Mouse (Mus musculus) MN1 (cell line): Measurements from ENCODE around the gene Kxd1.

Experiments
- DNase-seq: peaks from one replicate; pipeline ENCODE4 v3.0.0-alpha.2; 2016; ENCODE audit warnings: low spot score

Kxd1 gene

DNA sequence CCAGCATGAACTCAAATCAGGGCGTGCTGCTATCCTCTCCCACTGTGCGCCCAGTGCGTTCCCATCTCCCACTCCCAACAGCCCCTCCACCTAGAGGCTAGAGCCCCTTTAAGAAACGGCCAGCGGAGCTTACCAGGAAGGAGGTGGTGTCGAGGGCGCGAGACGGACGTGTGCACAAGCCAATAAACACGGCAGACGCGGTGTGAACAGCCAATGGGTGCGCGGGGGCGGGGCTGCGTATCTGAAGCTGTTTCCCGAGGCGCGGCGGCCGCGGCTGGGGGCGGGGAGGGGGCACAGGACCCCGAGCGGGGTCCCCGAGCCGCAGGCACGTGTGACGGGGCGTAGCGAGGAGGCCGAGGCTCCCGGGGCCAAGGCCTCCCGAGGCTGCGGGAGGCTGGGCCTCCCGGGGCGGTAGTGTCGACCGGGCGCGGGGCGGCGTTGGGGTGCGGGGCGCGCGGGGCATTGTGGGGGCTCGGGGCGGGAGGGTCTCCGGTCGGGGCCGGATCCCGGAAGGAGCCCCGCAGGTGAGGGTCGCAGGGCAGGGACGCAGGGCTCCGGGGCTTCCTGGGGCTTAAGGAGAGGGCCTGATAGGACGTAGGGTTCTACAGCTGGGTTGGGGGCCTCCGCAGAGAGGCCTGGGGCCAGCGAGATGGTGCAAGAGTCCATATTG lies at the start of gene Kxd1, which contains the start of gene Fkbp8:
TSS of gene Kxd1 (minus strand) at position 445 of the 670 bp plus-strand sequence.
TSS of gene Fkbp8 (plus strand) at position 213 of the 670 bp plus-strand sequence.
- DNase-seq = peak; percentile 97

DNA sequence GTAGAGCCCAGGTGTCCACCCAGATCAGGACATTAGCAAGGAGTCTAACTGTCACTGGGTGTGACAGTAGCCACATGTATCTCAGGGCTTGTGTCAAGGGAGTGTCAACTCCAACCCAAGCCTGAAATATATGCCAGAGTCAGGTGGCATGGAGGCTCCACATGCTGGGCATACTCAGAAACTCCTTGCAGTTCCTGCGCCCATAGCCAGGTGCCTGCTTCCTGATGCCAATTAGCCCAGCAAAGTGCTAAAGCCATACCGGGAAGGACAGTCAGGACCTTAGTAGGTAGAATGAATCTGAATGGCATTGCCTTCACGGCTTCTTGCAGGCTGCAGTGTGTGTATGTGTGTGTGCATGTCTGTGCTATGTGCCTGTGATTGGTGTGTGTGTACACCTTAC lies 49.5 kb upstream of the Kxd1 start:
- DNase-seq = no peak

DNA sequence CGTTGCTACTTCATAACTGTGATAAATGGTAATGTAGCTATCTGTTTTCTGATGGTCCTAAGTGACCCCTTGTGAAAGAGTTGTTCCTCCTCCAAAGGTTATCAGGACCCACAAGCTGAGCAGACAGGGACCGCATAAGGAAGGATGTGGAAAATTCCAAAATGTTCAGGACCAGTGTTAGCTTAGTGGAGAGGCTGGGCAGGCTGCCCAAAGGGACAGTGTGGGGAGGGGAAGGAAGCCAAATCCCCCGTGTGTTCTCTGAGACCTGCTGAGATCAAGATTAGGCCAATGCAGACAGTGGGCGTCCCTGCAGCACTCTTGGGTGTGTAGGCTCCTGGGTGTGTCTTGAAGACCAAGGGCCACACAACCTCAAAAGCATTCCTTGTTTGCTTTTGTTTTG lies 47.2 kb upstream of the Kxd1 start:
- DNase-seq = no peak

DNA sequence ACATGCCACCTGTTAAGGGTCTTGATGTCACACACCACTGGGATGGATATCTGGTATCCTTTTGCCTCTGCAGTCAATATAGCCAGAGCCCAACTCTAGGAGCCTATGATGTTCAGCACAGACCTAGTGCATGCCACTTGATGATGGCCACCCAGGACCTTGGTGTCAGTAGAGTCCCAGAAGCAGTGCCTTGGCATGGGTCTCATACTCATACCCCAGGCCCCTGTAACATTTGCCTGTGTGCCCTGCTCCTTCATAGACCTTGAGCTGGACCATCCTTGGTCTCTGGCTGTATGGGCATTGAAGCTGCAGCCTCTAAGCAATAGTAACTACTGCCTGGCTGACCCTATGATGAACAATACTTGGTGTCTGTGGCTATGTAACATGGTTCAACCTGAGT lies 46.5 kb upstream of the Kxd1 start:
- DNase-seq = no peak

DNA sequence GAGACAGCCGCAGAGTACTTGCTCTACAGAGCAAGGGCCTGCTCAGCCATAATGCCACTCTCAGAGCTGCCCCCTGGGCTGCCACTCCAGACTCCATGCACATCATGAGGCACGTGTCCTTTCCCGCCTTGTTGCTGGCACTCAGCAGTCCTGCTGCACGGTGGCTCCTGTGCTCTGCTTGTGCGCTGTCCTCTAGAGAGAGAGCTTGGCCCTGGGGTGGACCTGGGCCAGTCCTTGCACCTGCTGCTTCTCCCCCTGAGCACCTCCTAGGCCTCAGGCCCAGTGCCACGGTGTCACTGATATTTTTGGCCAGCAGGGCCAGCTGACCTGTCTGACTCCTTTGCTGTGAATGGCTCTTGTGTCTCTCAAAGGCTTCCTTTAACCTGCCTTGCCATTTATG lies 43.2 kb upstream of the Kxd1 start:
- no peak for DNase-seq

DNA sequence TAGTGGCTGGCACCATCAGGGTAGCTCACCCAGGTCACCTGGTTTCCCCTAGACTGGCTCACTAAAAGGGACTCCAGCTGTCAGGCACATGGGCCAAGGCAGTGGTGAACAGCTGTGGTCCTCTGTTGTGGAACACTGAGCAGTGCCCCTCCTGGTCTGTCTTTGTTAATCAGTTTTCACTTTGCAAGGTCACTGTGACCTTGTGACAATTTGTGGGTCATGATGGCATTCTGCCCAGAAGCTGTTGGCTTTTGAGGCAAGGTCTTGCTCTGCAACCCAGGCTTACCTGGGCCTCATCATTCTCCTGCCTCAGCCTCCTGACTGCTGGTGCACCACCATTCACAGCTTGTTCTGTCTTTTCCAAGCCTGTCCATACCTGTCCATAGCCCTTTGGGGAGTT lies 42.6 kb upstream of the Kxd1 start:
- no peak for DNase-seq

DNA sequence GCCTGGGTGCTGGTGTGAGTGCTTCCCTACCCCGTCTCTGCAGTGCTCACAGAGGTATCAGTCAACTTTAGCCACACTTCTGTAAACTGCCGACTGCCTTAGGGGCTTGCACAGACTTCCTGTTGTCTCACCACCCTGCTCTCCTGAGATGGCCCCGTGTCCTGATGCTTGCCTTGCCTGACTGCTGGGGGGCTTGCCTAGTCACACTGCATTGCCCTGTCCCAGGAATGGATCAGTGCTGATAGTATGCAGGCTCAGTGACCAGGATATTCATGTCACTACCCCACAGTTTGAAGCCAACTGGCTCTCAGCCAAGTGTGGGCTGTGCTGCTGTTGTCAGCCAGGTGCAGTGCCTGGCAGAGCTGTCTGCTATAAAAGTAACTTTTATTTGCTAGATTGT lies 37.8 kb upstream of the Kxd1 start:
- DNase-seq = peak; percentile 57

DNA sequence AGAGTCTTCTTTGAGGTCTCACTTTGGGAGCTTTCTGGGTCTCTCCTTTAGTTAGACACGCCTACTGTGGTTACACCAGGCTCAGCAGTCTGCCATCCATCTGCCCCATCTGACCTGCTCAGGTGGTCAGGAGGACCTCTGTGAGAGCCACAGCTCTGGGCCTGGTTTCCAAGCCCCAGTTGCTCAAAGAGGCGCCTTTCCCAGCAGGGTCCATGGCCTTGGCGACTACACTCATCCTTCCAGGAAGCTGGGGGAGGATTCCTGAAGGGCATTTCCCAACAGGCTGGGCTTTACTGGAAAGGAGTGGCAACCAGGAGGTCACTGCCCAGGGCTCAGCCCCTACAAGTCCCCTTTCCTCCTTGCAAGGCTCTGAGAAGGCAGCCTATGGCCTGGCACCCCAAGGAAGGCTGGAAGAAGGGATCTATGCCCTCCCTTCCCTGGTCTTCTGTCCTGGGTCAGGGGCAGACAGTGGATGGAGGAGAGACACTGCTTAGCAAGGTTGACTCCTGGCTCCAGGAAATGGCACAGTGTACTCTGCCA lies 37.0 kb upstream of the Kxd1 start:
- DNase-seq = no peak

DNA sequence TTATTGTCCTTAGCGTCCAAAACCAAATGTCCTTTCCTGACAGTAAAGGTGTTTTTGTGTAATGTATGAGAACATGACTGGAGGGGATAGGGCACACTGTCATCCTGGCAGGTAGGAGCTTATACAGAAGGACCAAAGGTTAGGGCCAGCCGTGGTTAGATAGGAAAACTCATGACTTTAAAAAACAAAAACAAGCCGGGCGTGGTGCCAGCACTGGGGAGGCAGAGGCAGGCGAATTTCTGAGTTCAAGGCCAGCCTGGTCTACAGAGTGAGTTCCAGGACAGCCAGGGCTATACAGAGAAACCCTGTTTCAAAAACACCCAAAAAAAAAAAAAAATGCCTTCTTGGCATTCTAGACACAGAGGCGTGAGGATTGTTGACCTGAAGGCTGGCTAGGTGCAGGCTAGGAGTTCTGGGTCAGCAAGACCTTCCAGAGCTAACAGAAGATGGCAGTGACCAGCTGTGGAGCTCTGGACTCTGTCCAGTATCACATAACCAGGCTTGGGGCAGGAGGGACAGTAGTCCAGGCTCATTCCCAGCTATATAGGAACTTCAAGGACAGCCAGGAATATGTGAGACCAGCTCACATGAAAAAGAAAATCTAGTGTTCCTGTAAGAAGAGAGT lies 36.1 kb upstream of the Kxd1 start:
- no peak for DNase-seq

DNA sequence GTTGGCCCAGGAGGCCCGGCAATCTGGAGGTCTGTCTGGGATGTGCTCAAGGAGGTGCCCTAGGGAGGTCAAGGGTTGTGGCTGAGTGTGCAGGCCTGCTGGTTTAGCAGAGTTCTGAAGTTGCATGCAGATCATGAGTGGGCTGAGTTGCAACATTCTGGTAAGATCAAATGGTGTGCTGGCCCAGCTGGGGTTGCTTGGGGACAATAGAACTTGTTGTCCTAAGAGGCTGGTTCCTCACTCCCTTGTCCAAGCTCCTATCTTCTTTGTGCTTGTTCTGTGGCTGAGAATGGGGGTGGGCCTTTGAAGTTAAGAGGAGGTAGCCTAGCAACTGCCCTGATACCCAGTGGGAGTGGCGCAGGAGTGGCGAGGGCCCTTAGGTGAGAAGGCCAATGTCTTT lies 35.0 kb upstream of the Kxd1 start:
- no peak for DNase-seq

DNA sequence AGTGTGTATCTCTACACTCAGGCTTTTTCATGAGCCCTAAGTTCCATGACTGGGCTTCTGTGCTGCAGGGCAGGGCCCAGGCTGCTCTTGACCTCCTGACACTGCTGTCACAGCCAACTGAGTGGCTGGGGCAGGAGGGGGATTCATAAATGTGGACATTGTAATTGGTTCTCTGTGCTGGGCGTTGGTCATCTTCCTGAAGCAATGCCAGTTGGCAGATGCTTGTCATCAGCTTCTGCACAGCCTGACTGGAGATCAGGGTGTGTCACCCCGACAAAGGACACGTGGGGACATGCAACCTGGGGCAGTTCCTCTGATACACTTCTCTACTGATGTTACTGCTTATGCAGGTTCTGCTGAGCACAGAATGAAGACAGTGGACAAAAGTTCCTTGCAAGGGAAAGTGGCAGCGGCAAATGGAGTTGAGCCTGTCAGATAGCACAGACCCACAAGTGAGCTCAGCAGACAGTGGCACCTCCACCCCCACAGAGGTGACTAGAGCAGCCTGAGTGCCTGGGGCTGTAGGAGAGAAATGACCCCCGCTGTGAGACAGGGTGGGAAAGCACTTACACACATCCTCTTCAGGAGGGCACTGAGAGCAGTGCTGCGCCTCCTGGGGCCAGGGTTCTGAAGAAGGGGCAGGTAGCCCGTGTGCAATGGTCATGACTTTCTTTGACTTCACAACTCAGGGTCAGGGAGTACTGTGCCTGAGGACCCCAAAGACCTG lies 34.2 kb upstream of the Kxd1 start:
- DNase-seq = peak; percentile 47

DNA sequence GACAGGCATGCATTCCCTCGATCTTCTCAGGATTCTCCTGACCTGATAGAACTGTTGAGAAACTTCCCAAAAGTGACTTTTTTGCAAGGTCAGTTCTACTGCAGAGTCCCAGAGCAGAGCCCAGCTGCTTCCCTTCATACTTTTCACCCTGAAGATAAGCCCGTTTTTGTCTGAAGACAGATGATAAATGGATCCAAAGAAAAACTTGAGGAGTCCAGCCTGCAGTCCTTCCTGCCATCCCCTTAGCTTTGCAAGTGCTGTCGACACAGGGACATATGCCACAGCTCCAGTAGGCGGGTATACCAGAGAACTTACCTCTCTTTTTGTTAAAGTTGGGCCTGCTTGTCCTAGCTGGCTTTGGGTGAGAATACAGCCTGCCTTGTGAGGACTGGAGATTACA lies 33.6 kb upstream of the Kxd1 start:
- DNase-seq = no peak

DNA sequence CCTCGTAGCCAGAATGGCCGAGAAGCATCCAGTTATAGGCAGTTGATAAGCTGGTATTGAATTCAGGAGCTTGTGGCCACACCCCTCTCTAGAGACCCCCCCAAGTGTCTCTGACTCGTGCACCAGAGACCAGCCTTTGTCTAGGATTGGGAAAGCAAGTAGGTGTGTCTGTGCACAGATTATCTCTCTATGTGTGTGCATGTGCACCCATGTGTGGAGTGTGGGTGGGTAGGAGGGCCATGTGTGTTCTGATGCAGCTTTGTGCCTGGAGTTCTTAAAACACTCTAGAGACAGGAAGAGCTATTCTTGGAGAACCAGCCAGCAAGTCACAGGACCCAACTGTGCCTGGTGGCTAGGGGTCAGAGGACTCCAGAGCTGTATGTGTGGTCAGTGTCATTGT lies 32.8 kb upstream of the Kxd1 start:
- DNase-seq = no peak

DNA sequence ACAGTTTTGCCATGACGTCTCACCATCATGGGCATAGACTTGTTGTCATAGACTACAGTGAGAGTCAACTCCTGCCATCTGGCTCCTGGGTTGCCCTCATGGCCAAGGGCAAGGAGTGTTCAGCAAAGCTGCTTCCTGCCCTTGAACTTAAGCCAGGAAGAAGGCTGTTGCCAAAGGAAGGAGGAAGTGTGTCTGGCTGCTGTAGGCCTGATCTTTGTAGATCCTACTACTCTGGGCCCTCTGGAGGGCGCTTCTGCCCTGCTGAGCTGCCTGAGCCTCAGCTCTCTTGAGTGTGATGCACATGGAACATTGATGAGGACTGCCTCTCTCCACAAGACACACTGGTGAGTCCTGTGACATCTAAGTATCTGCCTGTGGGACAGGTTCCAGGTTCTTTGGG lies 32.3 kb upstream of the Kxd1 start:
- DNase-seq = peak; percentile 56

DNA sequence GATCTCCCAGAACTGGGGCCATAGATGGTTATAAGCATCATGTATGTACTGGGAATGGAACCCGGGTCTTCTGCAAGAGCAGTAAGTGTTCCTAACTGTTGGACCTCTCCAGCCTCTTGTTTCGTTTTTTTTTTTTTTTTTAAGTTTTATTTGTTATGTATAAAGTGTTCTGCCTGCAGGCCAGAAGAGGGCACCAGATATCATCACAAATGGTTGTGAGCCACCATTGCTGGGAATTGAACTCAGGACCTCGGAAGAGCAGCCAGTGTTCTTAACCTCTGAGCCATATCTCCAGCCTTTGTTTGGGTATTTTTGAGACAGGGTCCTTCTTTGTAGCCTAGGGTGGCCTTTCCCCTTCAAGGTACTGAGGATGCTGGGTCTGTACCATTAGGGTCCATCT lies 31.2 kb upstream of the Kxd1 start:
- DNase-seq = no peak

DNA sequence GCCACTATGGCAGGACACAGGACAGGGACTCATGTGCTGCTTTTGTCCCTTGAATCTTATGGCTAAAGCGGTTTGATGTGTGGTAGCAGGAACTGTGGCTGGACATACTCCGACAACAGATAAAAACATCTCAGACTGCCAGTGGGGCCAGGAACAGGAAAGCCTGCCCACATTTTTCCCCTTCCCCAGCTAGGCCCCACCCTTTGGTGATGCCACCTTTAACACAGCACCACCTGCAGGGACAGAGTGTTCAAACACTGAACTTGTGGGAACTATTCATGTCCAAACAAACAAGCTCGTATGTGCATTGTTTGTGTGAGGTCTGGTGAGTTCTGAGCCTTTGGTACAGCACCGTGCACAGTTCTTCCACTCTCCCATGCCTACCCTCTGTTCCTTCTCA lies 30.6 kb upstream of the Kxd1 start:
- no peak for DNase-seq

DNA sequence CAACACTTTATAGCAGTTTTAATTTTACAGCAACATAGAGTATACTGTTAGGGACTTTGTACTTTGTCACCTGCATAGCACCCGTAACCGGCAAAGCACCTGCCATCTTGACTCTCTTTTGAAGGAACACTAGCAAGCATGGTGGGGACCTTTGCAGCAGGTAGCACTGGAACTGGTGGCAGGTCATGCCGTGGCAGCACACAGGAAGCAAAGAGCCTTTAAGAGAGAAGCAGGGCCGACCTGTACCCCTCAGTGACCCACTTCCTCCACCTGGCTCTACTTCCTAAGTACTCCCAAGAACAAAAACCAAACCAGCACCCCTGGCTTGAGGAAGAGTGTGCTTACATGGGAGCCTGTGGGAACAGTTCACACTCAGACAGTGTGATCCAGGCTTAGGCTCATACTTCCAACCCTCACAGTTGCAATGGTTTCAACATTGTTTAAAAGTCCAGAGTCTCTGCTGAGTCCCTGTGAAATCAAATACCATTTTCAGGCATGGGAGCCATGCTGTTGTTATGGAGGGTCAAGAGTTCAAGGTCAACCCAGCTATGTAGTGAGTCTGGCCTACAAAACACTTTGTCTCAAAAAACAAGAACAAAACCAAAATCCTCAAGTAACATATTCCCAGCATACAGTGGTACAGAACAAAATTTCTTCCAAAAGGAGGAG lies 27.5 kb upstream of the Kxd1 start:
- no peak for DNase-seq

DNA sequence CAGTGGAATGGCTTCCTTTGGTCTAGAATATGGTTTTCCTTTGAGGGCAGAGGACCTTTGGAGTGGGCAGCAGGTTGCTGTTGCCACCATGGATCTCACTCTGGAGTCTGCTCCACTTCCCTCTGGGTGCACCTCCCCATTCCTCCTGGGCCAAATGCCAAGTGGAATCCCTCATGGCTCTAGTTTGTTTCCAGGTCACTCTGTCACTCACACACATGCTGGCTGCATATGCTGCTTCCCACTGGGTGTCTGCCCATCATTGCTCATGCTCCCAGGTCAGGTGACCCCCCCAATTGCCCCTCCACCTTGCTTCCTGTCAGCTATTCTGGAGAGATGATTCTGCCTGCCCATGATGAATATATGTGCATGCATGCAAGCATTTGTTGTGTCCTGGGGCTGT lies 26.0 kb upstream of the Kxd1 start:
- DNase-seq = peak; percentile 82

DNA sequence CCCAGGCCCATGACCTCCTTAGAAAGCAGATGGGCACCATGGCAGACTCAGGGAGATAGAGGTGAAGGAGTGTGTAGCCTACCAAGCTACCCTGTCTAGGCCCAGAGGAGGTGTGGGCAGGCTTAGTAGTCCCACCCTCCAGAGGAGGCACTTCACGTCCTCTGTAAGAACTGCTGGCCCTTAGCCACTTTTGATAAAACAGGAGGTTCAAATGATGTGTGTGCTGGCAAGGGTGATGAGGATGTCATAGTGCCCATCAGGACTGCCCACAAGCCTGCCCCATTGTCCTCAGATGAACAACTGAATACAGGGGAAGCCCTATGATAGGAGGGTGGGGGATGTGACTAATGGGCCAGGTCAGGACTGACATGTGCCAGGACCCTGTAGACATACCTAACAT lies 25.1 kb upstream of the Kxd1 start:
- no peak for DNase-seq

DNA sequence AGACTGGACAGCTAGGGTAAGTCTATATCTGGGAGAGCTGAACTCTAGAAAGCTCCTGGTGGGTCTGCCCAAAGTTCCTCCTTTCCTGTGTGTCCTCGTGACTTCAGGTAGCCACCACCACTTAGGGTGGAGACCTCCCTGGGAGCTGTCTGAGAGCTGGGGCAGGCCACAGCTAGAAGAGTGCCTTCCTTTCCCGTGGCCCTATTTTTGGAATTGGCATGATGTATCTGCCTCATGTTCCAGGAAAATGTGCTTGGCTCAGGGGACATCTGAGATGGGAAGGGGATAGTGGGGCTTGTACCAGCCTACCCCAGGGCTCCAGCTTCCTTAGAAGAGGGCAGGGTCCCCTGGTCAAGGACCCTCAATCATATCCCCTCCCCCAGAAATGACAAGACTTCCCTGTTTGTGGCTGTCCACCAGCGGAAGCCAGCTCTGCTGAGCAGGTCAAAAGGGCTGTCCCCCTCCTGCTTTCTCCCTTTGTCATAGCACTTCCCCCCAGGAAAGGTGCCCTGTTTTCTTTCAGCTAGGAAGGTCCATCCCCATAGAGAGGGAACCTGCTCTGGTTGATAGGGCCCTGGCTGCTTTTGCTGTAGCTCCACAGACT lies 23.9 kb upstream of the Kxd1 start:
- DNase-seq = no peak

DNA sequence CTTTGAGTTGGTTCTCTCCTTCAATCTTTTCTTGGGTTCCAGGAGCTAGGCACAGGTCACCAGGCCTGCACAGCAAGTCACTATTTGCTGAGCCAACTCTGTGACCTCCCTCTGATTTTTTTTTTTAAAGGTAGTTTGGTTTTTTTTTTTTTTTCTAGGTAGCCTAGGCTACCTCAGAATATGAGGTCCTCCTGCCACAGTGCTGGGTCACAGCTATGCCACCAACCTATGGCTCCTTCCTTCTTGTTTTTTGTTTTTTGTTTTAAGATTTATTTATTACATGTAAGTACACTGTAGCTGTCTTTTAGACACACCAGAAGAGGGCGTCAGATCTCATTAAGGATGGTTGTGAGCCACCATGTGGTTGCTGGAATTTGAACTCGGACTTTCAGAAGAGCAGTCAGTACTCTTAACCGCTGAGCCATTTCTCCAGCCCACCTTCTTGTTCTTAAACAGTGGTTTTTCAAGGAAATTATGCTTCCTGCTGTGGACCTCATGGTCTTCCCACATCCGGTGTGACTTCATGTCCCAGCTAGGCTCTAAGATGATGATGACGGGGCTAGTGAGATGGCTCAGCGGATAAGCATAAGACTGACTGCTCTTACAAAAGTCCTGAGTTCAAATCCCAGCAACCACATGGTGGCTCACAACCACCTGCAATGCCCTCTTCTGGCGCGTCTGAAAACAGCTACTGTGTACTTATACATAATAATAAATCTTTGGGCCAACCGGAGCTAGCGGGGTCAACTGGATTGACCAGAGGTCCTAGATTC lies 21.8 kb upstream of the Kxd1 start:
- DNase-seq = no peak
